9 mouse cellular contexts compared by ENCODE assay signal in the genomic region with DNA sequence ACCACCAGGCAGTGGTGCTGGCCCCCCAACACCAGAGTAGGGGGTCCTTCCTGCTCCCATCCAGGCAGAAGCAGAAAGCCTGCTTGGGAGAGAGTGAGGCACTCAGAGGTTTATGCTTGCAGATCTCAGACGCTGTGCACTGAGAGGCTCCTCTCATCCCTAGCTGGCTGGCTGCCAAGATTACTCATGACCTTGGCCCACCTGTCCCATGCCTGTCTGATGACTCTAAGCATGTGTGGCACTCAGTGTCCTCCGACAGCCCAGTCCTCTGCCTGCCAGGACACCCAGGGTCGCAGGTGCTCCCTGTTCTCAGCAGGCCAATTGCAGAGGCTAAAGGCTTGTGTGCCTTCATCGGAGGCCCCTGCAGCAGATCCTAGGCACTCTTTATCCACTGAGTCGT. TPM values are rescaled to one million over a fixed set of nuclear protein-coding genes. Genes with fewer than 3 reads are reported as not detected.
DNase-seq lines count a peak whose midpoint lies in the region; ATAC-seq and TF ChIP-seq lines count a peak whose summit lies in the region.
"Had no signal": no experiment of that assay in that cellular context is flagged by ENCODE, and none has a peak within 500 bp of the region (broad histone marks: within the 10 kb centered on the region; RNA-seq: fewer than 3 reads in every experiment).

No protein-coding gene starts in this region.

- no peak overlapping the region for H3K4me2 ChIP-seq in kidney, embryonic 15.5 days
- no peak overlapping the region for H3K4me2 ChIP-seq in hindbrain, embryonic 14.5 days (replicated peaks)
- H3K4me2 ChIP-seq: midbrain, embryonic 12.5 days had no signal

- peaks cover 14% of the 10 kb centered on the region; the same call in 1 of the 2 replicates for H3K4me1 ChIP-seq in kidney, embryonic 15.5 days
- H3K4me1 ChIP-seq in kidney, adult 2 months (ENCODE audit: control insufficient read depth, insufficient read depth, low read length), result peaks cover 5% of the 10 kb centered on the region; the same call in 1 of the 2 replicates
- H3K4me1 ChIP-seq in hindbrain, embryonic 14.5 days (replicated peaks; ENCODE audit: control insufficient read depth, insufficient read depth, low read length), result no peaks in the 10 kb centered on the region

- 0 out of 2 replicates have a peak, but pooled peaks have one; percentile 34 for ATAC-seq in kidney, embryonic 15.5 days (replicated peaks; ENCODE audit: low FRiP score)
- ATAC-seq in monocyte, adult 5-6 weeks (replicated peaks; ENCODE audit: insufficient number of reproducible peaks, low FRiP score, low TSS enrichment, poor library complexity, severe bottlenecking), result no peak
- ATAC-seq in hindbrain, embryonic 14.5 days (ENCODE audit: low FRiP score), result no peak

- H3K27me3 ChIP-seq in kidney, embryonic 15.5 days, result no peaks in the 10 kb centered on the region
- no peaks in the 10 kb centered on the region for H3K27me3 ChIP-seq in kidney, adult 2 months (replicated peaks; ENCODE audit: control insufficient read depth, insufficient read depth, low read length)
- H3K27me3 ChIP-seq in hindbrain, embryonic 14.5 days (ENCODE audit: control insufficient read depth, insufficient read depth, low read length), result no peaks in the 10 kb centered on the region

- no peaks in the 10 kb centered on the region for H3K36me3 ChIP-seq in kidney, embryonic 15.5 days
- no peaks in the 10 kb centered on the region for H3K36me3 ChIP-seq in kidney, adult 2 months (ENCODE audit: control insufficient read depth, insufficient read depth, low read length)
- H3K36me3 ChIP-seq in hindbrain, embryonic 14.5 days (replicated peaks; ENCODE audit: control insufficient read depth, insufficient read depth), result no peaks in the 10 kb centered on the region
- H3K36me3 ChIP-seq: midbrain, embryonic 12.5 days had no signal

- H3K27ac ChIP-seq in kidney, embryonic 15.5 days, result no peak overlapping the region
- H3K27ac ChIP-seq in kidney, adult 2 months (ENCODE audit: insufficient read depth, low read depth, low read length), result no peak overlapping the region
- no peak overlapping the region for H3K27ac ChIP-seq in hindbrain, embryonic 14.5 days
- H3K27ac ChIP-seq: midbrain, embryonic 12.5 days had no signal

- H3K4me3 ChIP-seq in kidney, embryonic 15.5 days (replicated peaks), result no peak overlapping the region
- no peak overlapping the region for H3K4me3 ChIP-seq in kidney, adult 2 months (ENCODE audit: insufficient read depth, low read depth, low read length)
- no peak overlapping the region for H3K4me3 ChIP-seq in hindbrain, embryonic 14.5 days (replicated peaks; ENCODE audit: low read length)
- H3K4me3 ChIP-seq: midbrain, embryonic 12.5 days had no signal

- DNase-seq in kidney, adult 2 months, result no peak
- peak; percentile 63 for DNase-seq in NIH3T3 (ENCODE audit: low read depth)
- DNase-seq in cerebellum, postnatal 10 days, result peak; percentile 93 to 94
- DNase-seq in kidney, postnatal 14 days, result peak; percentile 63
- DNase-seq in frontal cortex, adult 2 months (ENCODE audit: extremely low spot score in 1 of 2, low spot score in 1 of 2), result no peak
- no peak for DNase-seq in hindbrain, embryonic 14.5 days (ENCODE audit: low spot score)

- no peak for TF ChIP-seq POLR2A in kidney, adult 2 months (IDR thresholded peaks at IDR 0.05; ENCODE audit: low read depth, low read length)

- H3K9me3 ChIP-seq in kidney, embryonic 15.5 days (replicated peaks), result no peaks in the 10 kb centered on the region
- H3K9me3 ChIP-seq in hindbrain, embryonic 14.5 days (ENCODE audit: control insufficient read depth, low read length), result no peaks in the 10 kb centered on the region
- H3K9me3 ChIP-seq: midbrain, embryonic 12.5 days had no signal

- H3K9ac ChIP-seq in kidney, embryonic 15.5 days, result no peak overlapping the region
- H3K9ac ChIP-seq in hindbrain, embryonic 14.5 days, result no peak overlapping the region
- H3K9ac ChIP-seq: midbrain, embryonic 12.5 days had no signal

- WGBS in kidney, embryonic 15.5 days, result 57% methylated on average over 5 of the region's 5 CpGs
- 50% methylated on average over 5 of the region's 5 CpGs for WGBS in kidney, adult 2 months
- 60% methylated on average over 5 of the region's 5 CpGs for WGBS in hindbrain, embryonic 14.5 days

- no peak for TF ChIP-seq CTCF in kidney, adult 2 months (conservative IDR thresholded peaks at IDR 0.05; ENCODE audit: insufficient read depth, insufficient read length, low read depth, low read length)

RNA-seq across cellular contexts. Expression of gene Tmem52, which starts 4.4 kb away (rescaled TPM):
- polyA plus RNA-seq in kidney, embryonic 15.5 days (2015; fragmentation: Nextera tagmentation; extraction: Ambion mirVana), result 1.0 and 1.1 TPM in 2 replicates
- 14.7 and 15.7 TPM in 2 replicates for polyA plus RNA-seq in kidney, adult 2 months (2012; rRNA removed)
- total RNA-seq in monocyte, adult 5-6 weeks (2017), result not detected in 3 replicates
- polyA plus RNA-seq in frontal cortex, adult 2 months (2012; rRNA removed), result 1.0 and 1.2 TPM in 2 replicates
- 0.29 TPM in 1 of 2 replicates, not detected in the other for polyA plus RNA-seq in hindbrain, embryonic 14.5 days (2014; fragmentation: Nextera tagmentation; extraction: Ambion mirVana)

RNA-seq across cellular contexts. Expression of gene Gnb1, which starts 17.8 kb away (rescaled TPM):
- 476 and 488 TPM in 2 replicates for polyA plus RNA-seq in kidney, embryonic 15.5 days (2015; fragmentation: Nextera tagmentation; extraction: Ambion mirVana)
- polyA plus RNA-seq in kidney, adult 2 months (2012; rRNA removed), result 399 and 462 TPM in 2 replicates
- total RNA-seq in monocyte, adult 5-6 weeks (2017), result 150 to 269 TPM (median 199 TPM) in 3 replicates
- polyA plus RNA-seq in frontal cortex, adult 2 months (2012; rRNA removed), result 693 and 705 TPM in 2 replicates
- polyA plus RNA-seq in hindbrain, embryonic 14.5 days (2014; fragmentation: Nextera tagmentation; extraction: Ambion mirVana), result 1,126 and 1,185 TPM in 2 replicates

Comparison
In these comparisons a context has a peak if more than half of its experiments do, and no peak if none do; other contexts are left out.
1. DNase-seq: peak in NIH3T3 (single experiment), cerebellum, postnatal 10 days (2 of 2) and kidney, postnatal 14 days (single experiment); none in kidney, adult 2 months (single experiment), frontal cortex, adult 2 months (0 of 2) and hindbrain, embryonic 14.5 days (single experiment).